Mouse (Mus musculus): ENCODE results near the gene Nemp2. TPM values are rescaled to one million over a fixed set of nuclear protein-coding genes. Genes with fewer than 3 reads are reported as not detected.

Nemp2 gene
- total RNA-seq, 1 experiment = 8.7 TPM

GRCm38 (mm10) chr1:52618217-52618616 is 12.3 kb upstream of the Nemp2 start:
- in situ Hi-C loops (cut with MboI; ENCODE audit: low sequenced_read_pairs in 2 of 2, unreplicated experiment in 2 of 2) = no loop called here
- TF ChIP-seq ZNF384 (IDR thresholded peaks at IDR 0.05; ENCODE audit: low read depth, low read length) = no peak
- Histone ChIP-seq H3K4me3 (ENCODE audit: insufficient read depth in 1 of 2, low read depth in 1 of 2, low read length in 2 of 2, poor library complexity in 1 of 2, severe bottlenecking in 1 of 2) (no peak overlapping the region), H3K9ac (ENCODE audit: insufficient read depth, low read depth, low read length, poor library complexity, severe bottlenecking) (no peak overlapping the region), H3K36me3 (ENCODE audit: control insufficient read depth, insufficient read depth, low read length, poor library complexity, severe bottlenecking) (no peaks in the 10 kb centered on the region), H3K4me1 (ENCODE audit: control insufficient read depth in 2 of 2, insufficient read depth in 2 of 2, low read length in 2 of 2, poor library complexity in 1 of 2) (no peaks in the 10 kb centered on the region; a peak in 1 of 4 replicates), H3K27ac (ENCODE audit: insufficient read depth, low read depth, low read length, poor library complexity, severe bottlenecking) (no peak overlapping the region), H3K9me3 (ENCODE audit: control insufficient read depth, insufficient read depth, low read depth, low read length) (no peaks in the 10 kb centered on the region)
- no peak for DNase-seq (ENCODE audit: low read depth, low spot score)

- no peaks in the 10 kb centered on the region; a peak in 1 of 4 replicates for H3K4me1 ChIP-seq (ENCODE audit: control insufficient read depth in 2 of 2, insufficient read depth in 2 of 2, low read length in 2 of 2, poor library complexity in 1 of 2)
- no peaks in the 10 kb centered on the region for H3K9me3 ChIP-seq (ENCODE audit: control insufficient read depth, insufficient read depth, low read depth, low read length)
- TF ChIP-seq CHD2 (IDR thresholded peaks at IDR 0.05; ENCODE audit: low read depth, low read length) (no peak), ZC3H11A (IDR thresholded peaks at IDR 0.05; ENCODE audit: borderline replicate concordance, low read depth, low read length) (no peak), MAFK (IDR thresholded peaks at IDR 0.05; ENCODE audit: insufficient read depth, low read depth, low read length) (no peak), ZNF384 (IDR thresholded peaks at IDR 0.05; ENCODE audit: low read depth, low read length) (no peak), HCFC1 (IDR thresholded peaks at IDR 0.05; ENCODE audit: borderline replicate concordance, insufficient read depth, low read length) (no peak)
- in situ Hi-C loops (cut with MboI; ENCODE audit: low sequenced_read_pairs in 2 of 2, unreplicated experiment in 2 of 2) = no loop called here
- no peak overlapping the region for H3K9ac ChIP-seq (ENCODE audit: insufficient read depth, low read depth, low read length, poor library complexity, severe bottlenecking)
- H3K36me3 ChIP-seq (ENCODE audit: control insufficient read depth, insufficient read depth, low read length, poor library complexity, severe bottlenecking) = no peaks in the 10 kb centered on the region
- DNase-seq (ENCODE audit: low read depth, low spot score) = no peak
- H3K4me3 ChIP-seq (ENCODE audit: insufficient read depth in 1 of 2, low read depth in 1 of 2, low read length in 2 of 2, poor library complexity in 1 of 2, severe bottlenecking in 1 of 2) = no peak overlapping the region
- H3K27ac ChIP-seq (ENCODE audit: insufficient read depth, low read depth, low read length, poor library complexity, severe bottlenecking) = no peak overlapping the region
Observed at GRCm38 (mm10) chr1:52620442-52620841, 10.1 kb upstream of the Nemp2 start.

- Histone ChIP-seq H3K9me3 (ENCODE audit: control insufficient read depth, insufficient read depth, low read depth, low read length) (no peaks in the 10 kb centered on the region), H3K4me1 (ENCODE audit: control insufficient read depth in 2 of 2, insufficient read depth in 2 of 2, low read length in 2 of 2, poor library complexity in 1 of 2) (peaks cover 0 to 2% of the 10 kb centered on the region in 2 experiments; a peak in 1 of 4 replicates), H3K36me3 (ENCODE audit: control insufficient read depth, insufficient read depth, low read length, poor library complexity, severe bottlenecking) (peaks cover 2% of the 10 kb centered on the region; the same call in 1 of the 2 replicates), H3K9ac (ENCODE audit: insufficient read depth, low read depth, low read length, poor library complexity, severe bottlenecking) (peak overlapping the region; percentile 89), H3K27ac (ENCODE audit: insufficient read depth, low read depth, low read length, poor library complexity, severe bottlenecking) (peak overlapping the region; percentile 78), H3K4me3 (ENCODE audit: insufficient read depth in 1 of 2, low read depth in 1 of 2, low read length in 2 of 2, poor library complexity in 1 of 2, severe bottlenecking in 1 of 2) (peak overlapping the region; percentile 88 to 99)
- TF ChIP-seq ZNF384 (IDR thresholded peaks at IDR 0.05; ENCODE audit: low read depth, low read length) = no peak
- no peak for TF ChIP-seq HCFC1 (IDR thresholded peaks at IDR 0.05; ENCODE audit: borderline replicate concordance, insufficient read depth, low read length)
- TF ChIP-seq MAFK (IDR thresholded peaks at IDR 0.05; ENCODE audit: insufficient read depth, low read depth, low read length) = no peak
- no peak for TF ChIP-seq CHD2 (IDR thresholded peaks at IDR 0.05; ENCODE audit: low read depth, low read length)
- no peak for TF ChIP-seq ZC3H11A (IDR thresholded peaks at IDR 0.05; ENCODE audit: borderline replicate concordance, low read depth, low read length)
- in situ Hi-C loops (cut with MboI; ENCODE audit: low sequenced_read_pairs in 2 of 2, unreplicated experiment in 2 of 2) = no loop called here
- DNase-seq (ENCODE audit: low read depth, low spot score) = peak; percentile 22
Observed at GRCm38 (mm10) chr1:52630937-52631299, 415 bp downstream of the Nemp2 start.

DNA sequence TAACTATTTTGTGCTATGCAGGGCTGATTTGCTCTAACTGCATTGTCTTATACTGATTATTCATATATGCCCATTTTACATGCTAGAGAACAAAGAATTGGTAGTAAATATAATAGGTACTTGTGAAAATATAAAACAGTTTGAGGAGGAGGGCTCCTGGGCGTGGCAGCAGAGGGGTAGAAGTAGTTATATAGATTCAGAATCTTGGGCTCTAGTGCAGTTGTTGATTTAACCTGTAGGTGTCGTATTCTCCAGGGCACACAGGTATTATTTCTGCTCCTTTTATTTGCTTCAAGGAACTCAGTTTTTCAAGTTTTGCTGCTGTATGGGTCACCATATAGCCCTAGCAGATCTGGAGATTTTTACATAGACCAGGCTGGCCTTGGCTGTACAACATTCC is 1.1 kb downstream of the Nemp2 start:
- in situ Hi-C loops (cut with MboI; ENCODE audit: low sequenced_read_pairs in 2 of 2, unreplicated experiment in 2 of 2) = no loop called here
- H3K4me1 ChIP-seq (ENCODE audit: control insufficient read depth in 2 of 2, insufficient read depth in 2 of 2, low read length in 2 of 2, poor library complexity in 1 of 2) = peaks cover 0 to 2% of the 10 kb centered on the region in 2 experiments; a peak in 1 of 4 replicates
- no peak for TF ChIP-seq MAFK (IDR thresholded peaks at IDR 0.05; ENCODE audit: insufficient read depth, low read depth, low read length)
- no peak for TF ChIP-seq HCFC1 (IDR thresholded peaks at IDR 0.05; ENCODE audit: borderline replicate concordance, insufficient read depth, low read length)
- no peak for TF ChIP-seq ZNF384 (IDR thresholded peaks at IDR 0.05; ENCODE audit: low read depth, low read length)
- no peak for TF ChIP-seq ZC3H11A (IDR thresholded peaks at IDR 0.05; ENCODE audit: borderline replicate concordance, low read depth, low read length)
- no peak for TF ChIP-seq CHD2 (IDR thresholded peaks at IDR 0.05; ENCODE audit: low read depth, low read length)

GRCm38 (mm10) chr1:52634251-52634650 is 3.7 kb downstream of the Nemp2 start:
- H3K9me3 ChIP-seq (ENCODE audit: control insufficient read depth, insufficient read depth, low read depth, low read length) = no peaks in the 10 kb centered on the region
- peaks cover 0 to 2% of the 10 kb centered on the region in 2 experiments; a peak in 1 of 4 replicates for H3K4me1 ChIP-seq (ENCODE audit: control insufficient read depth in 2 of 2, insufficient read depth in 2 of 2, low read length in 2 of 2, poor library complexity in 1 of 2)
- in situ Hi-C loops (cut with MboI; ENCODE audit: low sequenced_read_pairs in 2 of 2, unreplicated experiment in 2 of 2) = no loop called here
- H3K36me3 ChIP-seq (ENCODE audit: control insufficient read depth, insufficient read depth, low read length, poor library complexity, severe bottlenecking) = peaks cover 12% of the 10 kb centered on the region
- no peak for DNase-seq (ENCODE audit: low read depth, low spot score)
- TF ChIP-seq ZC3H11A (IDR thresholded peaks at IDR 0.05; ENCODE audit: borderline replicate concordance, low read depth, low read length) (no peak), HCFC1 (IDR thresholded peaks at IDR 0.05; ENCODE audit: borderline replicate concordance, insufficient read depth, low read length) (no peak), ZNF384 (IDR thresholded peaks at IDR 0.05; ENCODE audit: low read depth, low read length) (no peak), MAFK (IDR thresholded peaks at IDR 0.05; ENCODE audit: insufficient read depth, low read depth, low read length) (no peak), CHD2 (IDR thresholded peaks at IDR 0.05; ENCODE audit: low read depth, low read length) (no peak)
- H3K4me3 ChIP-seq (ENCODE audit: insufficient read depth in 1 of 2, low read depth in 1 of 2, low read length in 2 of 2, poor library complexity in 1 of 2, severe bottlenecking in 1 of 2) = no peak overlapping the region
- no peak overlapping the region for H3K9ac ChIP-seq (ENCODE audit: insufficient read depth, low read depth, low read length, poor library complexity, severe bottlenecking)
- H3K27ac ChIP-seq (ENCODE audit: insufficient read depth, low read depth, low read length, poor library complexity, severe bottlenecking) = no peak overlapping the region

More for the DNA sequence above, 1.1 kb downstream of the Nemp2 start:
- H3K36me3 ChIP-seq (ENCODE audit: control insufficient read depth, insufficient read depth, low read length, poor library complexity, severe bottlenecking) = peaks cover 4% of the 10 kb centered on the region
- H3K4me3 ChIP-seq (ENCODE audit: insufficient read depth in 1 of 2, low read depth in 1 of 2, low read length in 2 of 2, poor library complexity in 1 of 2, severe bottlenecking in 1 of 2) = peak overlapping the region in 1 of 2 experiments; percentile 99; a peak in 2 of 4 replicates
- H3K27ac ChIP-seq (ENCODE audit: insufficient read depth, low read depth, low read length, poor library complexity, severe bottlenecking) = no peak overlapping the region
- H3K9me3 ChIP-seq (ENCODE audit: control insufficient read depth, insufficient read depth, low read depth, low read length) = no peaks in the 10 kb centered on the region
- peak; percentile 19 for DNase-seq (ENCODE audit: low read depth, low spot score)
- H3K9ac ChIP-seq (ENCODE audit: insufficient read depth, low read depth, low read length, poor library complexity, severe bottlenecking) = no peak overlapping the region

All from ES-E14 (cell line).